Mouse (Mus musculus) CH12.LX (cell line): ENCODE results near the gene Zdhhc18. TPM values are rescaled to one million over a fixed set of nuclear protein-coding genes. Genes with fewer than 3 reads are reported as not detected.

ENCODE experiments used
- DNase-seq: peaks from one replicate; pipeline ENCODE4 v3.0.0-alpha.2; 2013; ENCODE audit errors: extremely low read depth
- H3K27ac ChIP-seq: 2 replicates; pipeline ENCODE4 v1.5.1; 2012; ENCODE audit warnings: low read depth, mild to moderate bottlenecking, control low read depth, moderate library complexity; ENCODE audit not compliant: insufficient read depth
- H3K27me3 ChIP-seq: replicated peaks from 2 replicates; pipeline ENCODE3; 2012; ENCODE audit warnings: inconsistent platforms
- H3K36me3 ChIP-seq, 2 experiments: replicated peaks in 1 of 2; 2 replicates each; pipeline versions ENCODE3 to v1.6.1; 2012; ENCODE audit warnings: inconsistent platforms in 1 of 2, low read length in 1 of 2, mild to moderate bottlenecking in 1 of 2, mixed read lengths in 1 of 2, moderate library complexity in 1 of 2; ENCODE audit not compliant: control insufficient read depth in 1 of 2, insufficient read depth in 1 of 2
- H3K4me1 ChIP-seq, 2 experiments: 2 replicates each; pipeline ENCODE4 v1.6.1; 2012; ENCODE audit warnings: inconsistent platforms in 1 of 2, moderate library complexity in 1 of 2; ENCODE audit not compliant: insufficient read depth in 2 of 2, control insufficient read depth in 1 of 2
- H3K4me2 ChIP-seq: 2 replicates; pipeline ENCODE4 v1.6.1; 2012; ENCODE audit warnings: low read depth, mild to moderate bottlenecking, control low read depth; ENCODE audit not compliant: poor library complexity, insufficient read depth, severe bottlenecking
- H3K4me3 ChIP-seq, 3 experiments: fragments of 150-350 bp in 1 of 3; sonication (generic) in 1 of 3; replicated peaks in 1 of 3; 2 replicates each; pipeline versions ENCODE3 to v1.5.1; 2011 to 2012; ENCODE audit warnings: low read depth in 2 of 3, low read length in 2 of 3, mild to moderate bottlenecking in 2 of 3, moderate library complexity in 2 of 3, control low read depth in 1 of 3, improper control_type of control experiment in 1 of 3, inconsistent platforms in 1 of 3, mixed read lengths in 1 of 3; ENCODE audit not compliant: poor library complexity in 1 of 3
- H3K79me2 ChIP-seq: replicated peaks from 2 replicates; pipeline ENCODE4 v1.6.1; 2012; ENCODE audit warnings: mild to moderate bottlenecking, moderate library complexity; ENCODE audit not compliant: control insufficient read depth, poor library complexity, insufficient read depth, severe bottlenecking; ENCODE audit errors: extremely low read depth
- H3K9ac ChIP-seq: 2 replicates; pipeline ENCODE4 v1.6.1; 2012; ENCODE audit warnings: low read depth, mild to moderate bottlenecking, control low read depth, moderate library complexity; ENCODE audit not compliant: insufficient read depth
- H3K9me3 ChIP-seq: replicated peaks from 2 replicates; pipeline ENCODE3; 2012; ENCODE audit warnings: low read length, inconsistent platforms, mixed read lengths
- BHLHE40 ChIP-seq: IDR thresholded peaks from 2 replicates; pipeline ENCODE4 v1.6.1; 2011; ENCODE audit warnings: mild to moderate bottlenecking, low read depth, low read length, improper control_type of control experiment
- CHD1 ChIP-seq: IDR thresholded peaks from 2 replicates; pipeline ENCODE4 v1.6.1; 2012; ENCODE audit warnings: low read depth, low read length, improper control_type of control experiment, inconsistent platforms
- CHD2 ChIP-seq: IDR thresholded peaks from 2 replicates; pipeline ENCODE4 v1.6.1; 2011; ENCODE audit warnings: low read length, improper control_type of control experiment
- CTCF ChIP-seq, 2 experiments: IDR thresholded peaks in 1 of 2; conservative IDR thresholded peaks in 1 of 2; 2 replicates each; pipeline ENCODE4 v1.5.1; 2011 to 2012; ENCODE audit warnings: low read depth in 2 of 2, low read length in 2 of 2, improper control_type of control experiment in 1 of 2, inconsistent platforms in 1 of 2, mild to moderate bottlenecking in 1 of 2, moderate library complexity in 1 of 2
- E2F4 ChIP-seq: IDR thresholded peaks from 2 replicates; pipeline ENCODE4 v1.6.1; 2011; ENCODE audit warnings: low read depth, low read length, improper control_type of control experiment; ENCODE audit not compliant: insufficient replicate concordance
- ELF1 ChIP-seq: IDR thresholded peaks from 2 replicates; pipeline ENCODE4 v1.6.1; 2014; ENCODE audit warnings: low read depth, mild to moderate bottlenecking, inconsistent platforms, low read length, improper control_type of control experiment
- EP300 ChIP-seq: IDR thresholded peaks from 2 replicates; pipeline ENCODE4 v1.6.1; 2011; ENCODE audit warnings: low read length, improper control_type of control experiment
- ETS1 ChIP-seq: conservative IDR thresholded peaks from 2 replicates; pipeline ENCODE4 v1.6.1; 2012; ENCODE audit warnings: low read depth, mild to moderate bottlenecking, inconsistent platforms, low read length, improper control_type of control experiment, moderate library complexity
- GABPA ChIP-seq: IDR thresholded peaks from 2 replicates; pipeline ENCODE4 v1.6.1; 2012; ENCODE audit warnings: low read depth, low read length, improper control_type of control experiment, inconsistent platforms; ENCODE audit not compliant: insufficient replicate concordance
- HCFC1 ChIP-seq: IDR thresholded peaks from 2 replicates; pipeline ENCODE4 v1.6.1; 2012; ENCODE audit warnings: low read depth, mild to moderate bottlenecking, inconsistent platforms, low read length, improper control_type of control experiment
- IRF4 ChIP-seq: IDR thresholded peaks from 2 replicates; pipeline ENCODE4 v1.6.1; 2014; ENCODE audit warnings: low read depth, mild to moderate bottlenecking, inconsistent platforms, low read length, improper control_type of control experiment
- JUN ChIP-seq: IDR thresholded peaks from 2 replicates; pipeline ENCODE4 v1.6.1; 2011; ENCODE audit warnings: low read depth, mild to moderate bottlenecking, low read length, improper control_type of control experiment, moderate library complexity; ENCODE audit not compliant: insufficient read depth
- JUND ChIP-seq: conservative IDR thresholded peaks from 2 replicates; pipeline ENCODE4 v1.6.1; 2011; ENCODE audit warnings: low read depth, low read length, improper control_type of control experiment
- KAT2A ChIP-seq: IDR thresholded peaks from 2 replicates; pipeline ENCODE4 v1.6.1; 2012; ENCODE audit warnings: low read length, improper control_type of control experiment, inconsistent platforms; ENCODE audit not compliant: insufficient replicate concordance
- MAFK ChIP-seq: IDR thresholded peaks from 2 replicates; pipeline ENCODE4 v1.6.1; 2011; ENCODE audit warnings: low read length, improper control_type of control experiment; ENCODE audit not compliant: insufficient replicate concordance
- MAX ChIP-seq: IDR thresholded peaks from 2 replicates; pipeline ENCODE4 v1.6.1; 2011; ENCODE audit warnings: low read length, improper control_type of control experiment
- MAZ ChIP-seq: IDR thresholded peaks from 2 replicates; pipeline ENCODE4 v1.6.1; 2012; ENCODE audit warnings: low read depth, mild to moderate bottlenecking, inconsistent platforms, low read length, improper control_type of control experiment, moderate library complexity
- MEF2A ChIP-seq: IDR thresholded peaks from 2 replicates; pipeline ENCODE4 v1.6.1; 2014; ENCODE audit warnings: low read depth, mild to moderate bottlenecking, inconsistent platforms, low read length, improper control_type of control experiment, borderline replicate concordance
- MXI1 ChIP-seq: IDR thresholded peaks from 2 replicates; pipeline ENCODE4 v1.6.1; 2011; ENCODE audit warnings: mild to moderate bottlenecking, low read depth, low read length, improper control_type of control experiment
- MYC ChIP-seq: IDR thresholded peaks from 2 replicates; pipeline ENCODE4 v1.6.1; 2011; ENCODE audit warnings: low read depth, mild to moderate bottlenecking, improper control_type of control experiment, low read length
- NELFE ChIP-seq: IDR thresholded peaks from 2 replicates; pipeline ENCODE4 v1.6.1; 2011; ENCODE audit warnings: low read depth, low read length, improper control_type of control experiment
- NRF1 ChIP-seq: IDR thresholded peaks from 2 replicates; pipeline ENCODE4 v1.6.1; 2014; ENCODE audit warnings: low read depth, mild to moderate bottlenecking, inconsistent platforms, low read length, improper control_type of control experiment, moderate library complexity
- PAX5 ChIP-seq: IDR thresholded peaks from 2 replicates; pipeline ENCODE4 v1.6.1; 2012; ENCODE audit warnings: low read length, inconsistent platforms, mixed read lengths
- POLR2A ChIP-seq: IDR thresholded peaks from 2 replicates; pipeline ENCODE4 v1.6.1; 2011; ENCODE audit warnings: low read depth, mild to moderate bottlenecking, improper control_type of control experiment, low read length
- POLR2AphosphoS2 ChIP-seq: IDR thresholded peaks from 2 replicates; pipeline ENCODE4 v1.6.1; 2011; ENCODE audit warnings: low read depth, low read length, improper control_type of control experiment
- RAD21 ChIP-seq: IDR thresholded peaks from 2 replicates; pipeline ENCODE4 v1.6.1; 2011; ENCODE audit warnings: low read depth, mild to moderate bottlenecking, low read length, improper control_type of control experiment, moderate library complexity
- RCOR1 ChIP-seq: conservative IDR thresholded peaks from 2 replicates; pipeline ENCODE4 v1.6.1; 2012; ENCODE audit warnings: low read depth, mild to moderate bottlenecking, inconsistent platforms, low read length, improper control_type of control experiment
- SIN3A ChIP-seq: IDR thresholded peaks from 2 replicates; pipeline ENCODE4 v1.6.1; 2012; ENCODE audit warnings: low read length, improper control_type of control experiment, inconsistent platforms
- SMC3 ChIP-seq: IDR thresholded peaks from 2 replicates; pipeline ENCODE4 v1.6.1; 2011; ENCODE audit warnings: low read depth, low read length, improper control_type of control experiment
- TBP ChIP-seq: conservative IDR thresholded peaks from 2 replicates; pipeline ENCODE4 v1.6.1; 2011; ENCODE audit warnings: low read depth, low read length, improper control_type of control experiment
- TCF12 ChIP-seq: IDR thresholded peaks from 2 replicates; pipeline ENCODE4 v1.6.1; 2014; ENCODE audit warnings: low read depth, mild to moderate bottlenecking, inconsistent platforms, low read length, improper control_type of control experiment
- UBTF ChIP-seq: IDR thresholded peaks from 2 replicates; pipeline ENCODE4 v1.6.1; 2012; ENCODE audit warnings: low read depth, mild to moderate bottlenecking, inconsistent platforms, low read length, improper control_type of control experiment, moderate library complexity
- USF1 ChIP-seq: IDR thresholded peaks from 2 replicates; pipeline ENCODE4 v1.6.1; 2014; ENCODE audit warnings: low read depth, mild to moderate bottlenecking, inconsistent platforms, low read length, improper control_type of control experiment
- USF2 ChIP-seq: conservative IDR thresholded peaks from 2 replicates; pipeline ENCODE4 v1.6.1; 2011; ENCODE audit warnings: low read depth, low read length, improper control_type of control experiment
- ZC3H11A ChIP-seq: IDR thresholded peaks from 2 replicates; pipeline ENCODE4 v1.6.1; 2012; ENCODE audit warnings: low read depth, mild to moderate bottlenecking, inconsistent platforms, low read length, improper control_type of control experiment
- ZKSCAN1 ChIP-seq: IDR thresholded peaks from 2 replicates; pipeline ENCODE4 v1.6.1; 2012; ENCODE audit warnings: low read depth, inconsistent platforms, low read length, improper control_type of control experiment, borderline replicate concordance
- ZMIZ1 ChIP-seq: IDR thresholded peaks from 2 replicates; pipeline ENCODE4 v1.6.1; 2012; ENCODE audit warnings: low read depth, mild to moderate bottlenecking, inconsistent platforms, low read length, improper control_type of control experiment
- ZNF384 ChIP-seq: IDR thresholded peaks from 2 replicates; pipeline ENCODE4 v1.6.1; 2012; ENCODE audit warnings: low read depth, low read length, improper control_type of control experiment, inconsistent platforms
- dilution Hi-C: fragments of 300-500 bp; cut with MboI; formaldehyde crosslinking; loops from 2 replicates; pipeline ENCODE4 v1.14.3; 2020; ENCODE audit warnings: low sequenced_read_pairs; ENCODE audit not compliant: extremely low pct_unique_long_range_greater_than_20kb, extremely low pct_ligation_motif_present
- in situ Hi-C: fragments of 300-500 bp; cut with MboI; formaldehyde crosslinking; loops from 3 replicates; pipeline ENCODE4 v1.14.3; 2019; ENCODE audit warnings: low sequenced_read_pairs, low pct_ligation_motif_present, low pct_unique_long_range_greater_than_20kb, mixed read lengths
- polyA plus RNA-seq: library from polyadenylated mRNA; unstranded; fragments of >175 nt; gene quantifications from 2 replicates; pipeline ENCODE4 v1.2.1, GENCODE M21; 2012; ENCODE audit warnings: low read depth; ENCODE audit not compliant: insufficient read length
- total RNA-seq, 2 experiments: library from RNA; depleted of rRNA; stranded (reverse); fragments of 300-350 nt in 1 of 2; fragments of >200 nt in 1 of 2; gene quantifications; 2 replicates each; pipeline ENCODE4 v1.2.3; 2012 to 2014

Gene Zdhhc18
- total and polyA plus RNA-seq, 3 experiments: 15.9 to 31.0 (median 24.3) TPM

DNA sequence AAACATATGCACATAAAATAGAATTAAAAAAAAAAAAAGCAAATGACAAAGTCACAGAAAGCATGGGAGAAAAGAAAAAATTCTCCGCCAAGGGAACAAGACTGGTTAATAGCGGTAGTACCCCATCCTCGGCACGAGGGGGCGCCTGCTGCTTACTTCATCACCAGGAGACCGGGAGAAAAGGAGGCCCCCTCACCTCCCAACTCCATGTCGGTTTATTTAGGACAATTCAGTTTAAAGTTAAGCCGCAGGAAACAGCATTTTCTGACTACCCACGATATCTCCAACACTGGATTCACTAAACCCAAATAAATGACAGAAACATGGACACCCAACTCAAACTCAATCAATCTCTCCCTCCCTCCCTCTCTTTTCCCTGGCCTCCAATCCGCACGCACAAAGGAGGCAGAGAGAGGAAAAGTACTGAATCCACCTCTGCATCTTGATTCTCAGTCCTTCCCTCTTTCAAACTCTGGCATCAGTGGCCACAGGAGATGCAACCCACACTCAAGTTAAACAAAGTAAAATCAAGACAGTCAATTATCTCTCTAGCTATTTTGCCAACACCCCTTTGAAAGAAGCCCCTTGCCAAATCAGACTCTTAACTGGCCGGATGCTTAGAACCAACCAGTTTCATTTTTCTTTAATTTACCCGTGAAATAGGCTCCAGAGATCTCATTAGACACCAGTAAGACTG lies 21.4 kb upstream of the Zdhhc18 start:
- H3K36me3 ChIP-seq: peaks cover 0 to 11% of the 10 kb centered on the region in 2 experiments
- H3K79me2 ChIP-seq: no peaks in the 10 kb centered on the region
- dilution Hi-C loops: no loop called here
- peaks cover 13 to 71% of the 10 kb centered on the region in 2 experiments for H3K4me1 ChIP-seq
- peak overlapping the region; percentile 94; the same call in 1 of the 2 replicates for H3K27ac ChIP-seq
- H3K27me3 ChIP-seq: no peaks in the 10 kb centered on the region
- TF ChIP-seq EP300 (no peak), MYC (peak; percentile 62; the same call in 1 of the 2 replicates), ZC3H11A (peak; percentile 86), NRF1 (peak; percentile 24; the same call in 1 of the 2 replicates), POLR2AphosphoS2 (no peak), CHD2 (0 out of 2 replicates have a peak, but pooled peaks have one; percentile 14), ELF1 (no peak), POLR2A (no peak), UBTF (no peak), E2F4 (no peak), MAZ (peak; percentile 93), IRF4 (peak; percentile 72), PAX5 (no peak), USF2 (no peak), HCFC1 (peak; percentile 38; the same call in 1 of the 2 replicates), GABPA (no peak), RAD21 (peak; percentile 92), ZNF384 (peak; percentile 59; the same call in 1 of the 2 replicates), TBP (no peak), MAFK (no peak), JUN (no peak), RCOR1 (peak; percentile 68; the same call in 1 of the 2 replicates), SMC3 (peak; percentile 92), ZKSCAN1 (no peak), BHLHE40 (no peak), KAT2A (no peak), CHD1 (0 out of 2 replicates have a peak, but pooled peaks have one; percentile 54), SIN3A (peak; percentile 34; the same call in 1 of the 2 replicates), JUND (0 out of 2 replicates have a peak, but pooled peaks have one; percentile 21), MXI1 (no peak), MEF2A (peak; percentile 29; the same call in 1 of the 2 replicates), TCF12 (no peak), ETS1 (no peak), ZMIZ1 (no peak), NELFE (0 out of 2 replicates have a peak, but pooled peaks have one; percentile 28), MAX (peak; percentile 63), USF1 (no peak), CTCF (conservative IDR thresholded peaks at IDR 0.05 in 1 of 2, IDR thresholded peaks at IDR 0.05 in 1 of 2; ENCODE audit: low read depth in 2 of 2, low read length in 2 of 2) (peak; percentile 54 to 95)
- peak overlapping the region; percentile 65; the same call in 1 of the 2 replicates for H3K9ac ChIP-seq
- H3K4me2 ChIP-seq: peak overlapping the region; percentile 65
- in situ Hi-C loops: loop anchor here (10.0 kb wide), 1 partner anchor 83 kb away; the partner anchor contains the start of gene Arid1a
- H3K4me3 ChIP-seq: peak overlapping the region; percentile 56 to 80 (median 59)
- peak; percentile 79 for DNase-seq
- H3K9me3 ChIP-seq: no peaks in the 10 kb centered on the region
